Mouse (Mus musculus) ES-Bruce4 (cell line): ENCODE results near the gene 2510009E07Rik.

Source experiments
- CTCF ChIP-seq: IDR thresholded peaks from one replicate; pipeline ENCODE4 v1.8.1; 2011; ENCODE audit warnings: low read depth, low read length
- EP300 ChIP-seq: IDR thresholded peaks from 2 replicates; pipeline ENCODE4 v1.6.1; 2011; ENCODE audit warnings: low read depth, low read length; ENCODE audit not compliant: insufficient read depth
- POLR2A ChIP-seq: IDR thresholded peaks from one replicate; pipeline ENCODE4 v1.8.1; 2011; ENCODE audit warnings: low read length; ENCODE audit not compliant: insufficient read depth

DNA sequence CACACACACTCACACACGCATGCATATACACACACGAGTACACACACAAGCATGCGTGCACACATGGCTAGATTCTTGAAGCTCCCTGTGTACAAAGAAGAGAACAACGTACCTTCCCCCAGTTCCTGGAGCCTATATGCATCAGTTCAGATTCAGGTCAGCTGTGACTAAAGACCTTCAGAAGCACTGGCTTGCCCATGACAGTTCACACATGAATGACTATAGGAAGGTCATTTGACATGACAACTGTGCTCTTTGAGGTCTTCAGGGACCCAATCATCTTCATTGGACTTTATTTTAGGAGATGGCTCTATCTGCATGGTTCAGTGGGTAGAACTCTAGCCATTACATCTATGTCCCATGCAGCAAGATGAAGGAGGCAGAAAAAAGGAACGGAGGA lies 48.4 kb upstream of the 2510009E07Rik start:
- TF ChIP-seq EP300 (no peak), POLR2A (no peak), CTCF (no peak)
